Mouse (Mus musculus) brain, adult 2 months (tissue): ENCODE results near the gene Efcab8.

ENCODE experiments used
- DNase-seq: peaks from one replicate; pipeline ENCODE4 v3.0.0; 2011; ENCODE audit warnings: low read depth, low spot score

Gene Efcab8

GRCm38 (mm10) chr2:153779394-153779981, at the start of gene Efcab8:
Efcab8 (plus strand) TSS chr2:153779931.
- DNase-seq: no peak

DNA sequence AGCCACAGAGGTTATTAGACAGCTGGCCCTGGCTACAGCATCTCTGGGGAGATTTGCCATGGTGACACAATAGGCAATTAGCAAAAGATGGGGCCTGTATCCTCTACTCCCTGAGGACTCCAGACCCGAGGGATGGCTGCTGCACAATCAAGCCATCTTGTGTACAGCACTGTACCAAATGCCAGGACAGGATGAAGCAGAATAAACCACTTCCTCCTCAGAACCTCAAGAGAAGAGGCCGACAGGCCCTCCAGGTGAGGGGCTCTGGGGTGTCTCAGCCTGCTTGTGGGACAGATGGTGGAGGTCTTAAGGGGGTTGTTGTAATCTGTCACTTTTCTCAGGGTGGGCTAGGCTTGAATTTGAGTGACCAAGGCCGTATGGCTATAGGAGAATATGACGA, 45.7 kb upstream of the Efcab8 start:
- no peak for DNase-seq

GRCm38 (mm10) chr2:153740500-153741436, 39.0 kb upstream of the Efcab8 start, which contains the start of gene Mapre1:
Mapre1 (plus strand) TSS chr2:153741274.
- DNase-seq: peak; percentile 100

GRCm38 (mm10) chr2:153741437-153742065, 38.2 kb upstream of the Efcab8 start:
- peak; percentile 61 for DNase-seq

- no peak for DNase-seq
Measured at GRCm38 (mm10) chr2:153747994-153748393, 31.7 kb upstream of the Efcab8 start.

DNA sequence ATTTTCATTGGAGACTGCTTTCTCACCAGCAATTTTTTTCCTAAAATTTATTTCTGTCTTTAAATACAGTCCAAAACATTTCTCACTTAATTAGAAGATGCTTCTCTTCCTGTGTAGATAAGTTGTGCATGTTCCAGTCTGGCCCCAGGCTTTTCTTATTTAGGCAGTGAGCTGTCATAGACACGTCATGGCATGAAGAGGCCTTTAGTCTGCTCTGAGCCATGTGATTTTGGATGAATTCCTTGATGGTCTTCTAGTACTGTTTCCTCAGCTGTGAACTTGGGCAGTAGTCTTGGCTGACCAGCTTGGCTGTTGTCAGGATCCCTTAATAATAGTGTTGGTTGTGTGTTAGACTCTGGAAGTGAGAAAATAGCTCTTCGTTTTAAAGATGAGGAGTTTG, 29.4 kb upstream of the Efcab8 start:
- DNase-seq: peak; percentile 11

DNA sequence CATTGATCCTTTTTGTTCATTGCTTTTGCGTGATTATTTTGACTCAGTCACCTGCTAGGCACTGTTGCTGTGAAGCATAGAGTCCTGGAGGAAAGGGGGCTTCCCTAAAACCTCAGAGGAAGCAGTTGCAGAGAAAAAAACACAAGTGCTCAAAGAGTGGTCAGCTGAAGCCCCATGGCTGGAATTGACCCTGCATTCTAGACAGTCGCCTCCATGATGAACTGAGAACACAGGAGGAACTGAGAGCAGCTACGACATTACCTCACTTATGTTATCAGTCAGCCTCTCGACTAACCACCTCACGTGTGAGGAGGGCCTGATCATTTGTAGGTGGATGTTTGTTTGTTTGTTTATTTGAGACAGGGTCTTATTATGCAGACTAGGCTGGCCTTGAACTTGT, 17.6 kb upstream of the Efcab8 start:
- DNase-seq: no peak

DNA sequence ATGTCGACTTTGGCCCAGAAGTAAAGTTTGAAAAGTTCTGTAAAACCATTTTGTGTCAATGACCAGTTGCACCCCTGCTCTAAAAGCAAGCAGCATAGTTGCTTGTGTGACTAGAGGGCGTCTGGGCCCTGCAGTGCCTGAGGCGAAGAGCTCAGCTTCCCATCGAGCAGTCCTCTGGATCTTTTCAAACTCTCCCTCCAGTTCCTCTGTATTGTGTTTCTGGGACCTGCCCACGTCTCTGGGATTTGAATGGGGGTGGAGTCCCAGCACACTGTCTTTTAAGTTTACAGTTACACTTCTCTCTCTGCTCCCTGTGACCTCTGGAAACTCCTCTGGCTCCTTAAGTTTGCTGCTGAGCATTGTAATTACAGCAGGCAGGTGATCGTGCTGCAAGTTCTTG, 12.2 kb upstream of the Efcab8 start:
- no peak for DNase-seq

DNA sequence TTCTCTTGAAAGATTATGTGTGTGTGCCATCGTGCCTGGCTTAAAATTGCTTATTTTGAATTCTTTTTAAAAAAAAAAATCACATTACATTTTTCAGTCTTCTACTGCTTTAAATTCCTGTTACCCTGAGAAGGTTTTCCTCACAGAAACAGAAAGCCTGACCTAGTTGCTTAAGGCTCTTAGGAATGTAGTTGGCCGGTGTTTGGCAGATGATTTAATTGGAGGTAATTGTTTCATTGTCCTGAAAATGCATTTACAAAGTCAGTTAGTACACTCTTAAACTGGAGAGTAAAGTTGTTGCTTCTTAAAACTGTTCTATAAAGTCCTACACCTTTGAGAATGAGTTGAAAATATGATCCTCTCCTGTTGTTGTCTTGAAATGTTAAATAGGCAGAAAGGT, 10.8 kb upstream of the Efcab8 start:
- no peak for DNase-seq

- DNase-seq: no peak
Measured at GRCm38 (mm10) chr2:153772950-153773349, 6.8 kb upstream of the Efcab8 start.

- no peak for DNase-seq
Measured at GRCm38 (mm10) chr2:153775472-153775871, 4.3 kb upstream of the Efcab8 start.

GRCm38 (mm10) chr2:153778638-153779362, 931 bp upstream of the Efcab8 start:
- peak; percentile 59 for DNase-seq

- no peak for DNase-seq
Measured at GRCm38 (mm10) chr2:153781181-153781580, 1.4 kb downstream of the Efcab8 start.

DNA sequence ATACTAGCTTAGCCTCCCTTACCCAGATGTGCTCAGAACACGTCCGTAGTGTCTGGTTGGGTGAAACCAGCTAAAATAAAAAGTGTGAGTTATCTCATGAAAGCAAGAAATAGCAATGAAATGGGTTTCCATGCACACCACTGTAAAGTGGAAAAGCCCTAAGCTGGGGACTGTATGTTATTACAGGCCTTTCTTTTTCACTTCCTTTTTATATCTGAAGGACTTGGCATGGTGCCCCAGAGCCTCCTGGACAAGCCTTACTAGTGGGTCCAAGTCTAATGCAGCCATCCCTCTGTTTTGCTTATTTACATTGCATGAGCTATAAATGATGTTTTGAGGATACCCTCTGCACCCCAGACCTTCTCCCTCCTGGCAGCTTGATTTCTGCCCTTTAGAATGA, 4.9 kb downstream of the Efcab8 start:
- no peak for DNase-seq

GRCm38 (mm10) chr2:153793366-153793765, 13.6 kb downstream of the Efcab8 start:
- no peak for DNase-seq

GRCm38 (mm10) chr2:153795090-153795489, 15.4 kb downstream of the Efcab8 start:
- peak; percentile 29 for DNase-seq

- peak; percentile 92 for DNase-seq
Measured at GRCm38 (mm10) chr2:153807464-153807863, 27.7 kb downstream of the Efcab8 start.

GRCm38 (mm10) chr2:153808146-153808545, 28.4 kb downstream of the Efcab8 start:
- DNase-seq: no peak

GRCm38 (mm10) chr2:153808841-153809240, 29.1 kb downstream of the Efcab8 start:
- DNase-seq: no peak

DNA sequence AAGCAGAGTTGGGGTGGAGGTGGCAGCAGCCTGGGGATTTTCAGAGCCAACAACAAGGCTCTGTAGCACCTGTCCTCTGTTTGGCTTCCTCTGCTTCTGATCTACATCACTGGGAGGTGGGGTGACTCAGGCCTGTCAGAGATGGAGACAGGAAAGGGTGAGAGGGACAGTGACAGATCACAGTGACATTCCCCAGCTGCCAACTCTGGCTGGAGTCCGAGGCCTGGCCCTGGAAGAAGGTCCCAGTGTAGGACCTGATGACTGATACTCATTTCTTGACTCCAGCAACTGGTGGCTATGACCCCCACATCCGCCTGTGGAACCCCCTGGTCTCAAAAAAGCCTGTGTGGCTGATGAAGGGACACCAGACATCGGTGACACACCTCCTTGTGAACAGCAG, 30.2 kb downstream of the Efcab8 start:
- peak; percentile 42 for DNase-seq

- DNase-seq: no peak
Measured at GRCm38 (mm10) chr2:153822005-153822543, 42.3 kb downstream of the Efcab8 start.
